Mouse (Mus musculus) heart, adult 2 months (tissue): ENCODE results near the gene Kcnc3. TPM values are rescaled to one million over a fixed set of nuclear protein-coding genes. Genes with fewer than 3 reads are reported as not detected.

Source experiments
- DNase-seq, 2 experiments: peaks; one replicate each; pipeline ENCODE4 v3.0.0; 2021
- H3K27ac ChIP-seq: fragments of 200-600 bp; 2 replicates; pipeline ENCODE4 v1.8.1; 2022
- H3K27me3 ChIP-seq: fragments of 200-500 bp; 2 replicates; pipeline ENCODE4 v1.6.1; 2012; ENCODE audit warnings: mild to moderate bottlenecking, low read length, inconsistent platforms, mixed read lengths; ENCODE audit not compliant: control insufficient read depth, insufficient read depth
- H3K36me3 ChIP-seq: fragments of 200-500 bp; 2 replicates; pipeline ENCODE4 v1.6.1; 2012; ENCODE audit warnings: low read length, inconsistent platforms; ENCODE audit not compliant: control insufficient read depth, insufficient read depth
- H3K4me1 ChIP-seq: fragments of 200-500 bp; 2 replicates; pipeline ENCODE4 v1.6.1; 2011; ENCODE audit warnings: low read length; ENCODE audit not compliant: control insufficient read depth, insufficient read depth
- H3K4me3 ChIP-seq: fragments of 200-600 bp; 2 replicates; pipeline ENCODE4 v1.8.1; 2022
- H3K79me2 ChIP-seq: fragments of 200-500 bp; replicated peaks from 2 replicates; pipeline ENCODE4 v1.6.1; 2012; ENCODE audit warnings: mild to moderate bottlenecking, inconsistent platforms, low read length, moderate library complexity, mixed read lengths; ENCODE audit not compliant: control insufficient read depth, insufficient read depth
- H3K9ac ChIP-seq: fragments of 200-500 bp; 2 replicates; pipeline ENCODE4 v1.6.1; 2012; ENCODE audit warnings: low read depth, mild to moderate bottlenecking, control low read depth, inconsistent platforms, low read length, mixed read lengths
- CTCF ChIP-seq: fragments of 200-600 bp; IDR thresholded peaks from 2 replicates; pipeline ENCODE4 v1.8.1; 2022; ENCODE audit warnings: antibody characterized with exemption, mild to moderate bottlenecking, moderate library complexity
- EP300 ChIP-seq: fragments of 200-500 bp; IDR thresholded peaks from 2 replicates; pipeline ENCODE4 v1.6.1; 2011; ENCODE audit warnings: low read depth, low read length, control low read depth; ENCODE audit not compliant: insufficient read depth
- POLR2A ChIP-seq: fragments of 200-500 bp; IDR thresholded peaks from 2 replicates; pipeline ENCODE4 v1.6.1; 2011; ENCODE audit warnings: mild to moderate bottlenecking, low read depth, low read length, control low read depth; ENCODE audit not compliant: insufficient read depth
- WGBS: fragments of 180-500 bp; shearing (Covaris S2); methylation state at CpG from one replicate; pipeline ENCODE4 v1.1.7; 2018; 5-methylcytosine and 5-hydroxymethylcytosine counted together
- intact Hi-C: fragments of 180-260 bp; cut with DNase I; formaldehyde crosslinking; loops from one replicate; pipeline ENCODE4 v1.15.1; 2025
- polyA plus RNA-seq: library from polyadenylated mRNA; depleted of rRNA; stranded (reverse); fragments of >200 nt; gene quantifications from 2 replicates; pipeline ENCODE4 v1.2.3, GENCODE M21; 2012
- total RNA-seq, 2 experiments: library from RNA; stranded (reverse); gene quantifications; 2 replicates each; pipeline ENCODE4 v1.2.3; 2021

Kcnc3 gene
- total and polyA plus RNA-seq, 3 experiments, result 2.2 to 3.0 (median 2.9) TPM

DNA sequence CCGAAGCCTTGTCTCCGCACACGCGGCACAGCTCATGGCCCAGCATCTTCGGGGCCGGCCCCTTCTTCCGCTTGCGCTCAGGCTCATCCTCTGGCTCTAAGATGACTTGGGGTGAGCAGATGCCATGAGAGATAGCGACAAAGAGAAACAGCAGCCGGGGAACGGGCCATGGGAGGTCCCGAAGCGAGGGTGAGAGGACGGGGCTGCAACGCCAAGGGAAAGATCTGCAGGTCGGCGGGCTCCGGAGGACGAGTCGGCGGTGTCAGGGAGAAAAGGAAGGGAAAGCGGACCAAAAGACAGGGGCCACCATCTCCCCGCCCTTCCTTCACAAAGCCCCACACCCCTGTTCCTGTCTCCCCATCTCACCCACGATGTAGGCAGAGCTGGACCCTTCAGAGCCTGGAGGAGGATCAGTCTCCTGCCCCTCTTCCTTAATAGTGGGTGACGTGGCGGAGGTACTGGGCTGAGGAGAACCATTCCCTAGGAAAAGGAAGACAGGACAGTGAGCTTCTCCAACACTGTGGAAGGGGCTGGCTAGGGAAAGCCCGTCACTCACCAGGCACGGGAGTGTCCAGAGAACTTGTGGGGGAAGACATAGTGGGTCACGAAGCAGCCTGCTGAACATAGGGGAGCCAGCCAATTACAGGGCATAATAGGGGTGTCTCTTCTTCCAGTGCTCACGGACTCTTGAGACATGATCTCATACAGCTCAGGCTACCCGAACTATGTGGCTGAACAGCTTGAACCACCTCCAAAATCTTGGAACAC, 38.1 kb upstream of the Kcnc3 start:
- Histone ChIP-seq H3K27me3 (no peaks in the 10 kb centered on the region), H3K36me3 (no peaks in the 10 kb centered on the region), H3K4me3 (no peak overlapping the region), H3K9ac (no peak overlapping the region), H3K4me1 (peaks cover 5% of the 10 kb centered on the region), H3K79me2 (no peaks in the 10 kb centered on the region), H3K27ac (no peak overlapping the region)
- TF ChIP-seq CTCF (no peak), POLR2A (no peak), EP300 (no peak)
- DNase-seq, result no peak
- 84% methylated on average over 31 of the region's 31 CpGs for WGBS
- intact Hi-C loops, result loop anchor here (5.0 kb wide), 4 partner anchors 180 to 1150 kb away; partner anchors contain the start of genes 1700028J19Rik, 2410002F23Rik and Vrk3

DNA sequence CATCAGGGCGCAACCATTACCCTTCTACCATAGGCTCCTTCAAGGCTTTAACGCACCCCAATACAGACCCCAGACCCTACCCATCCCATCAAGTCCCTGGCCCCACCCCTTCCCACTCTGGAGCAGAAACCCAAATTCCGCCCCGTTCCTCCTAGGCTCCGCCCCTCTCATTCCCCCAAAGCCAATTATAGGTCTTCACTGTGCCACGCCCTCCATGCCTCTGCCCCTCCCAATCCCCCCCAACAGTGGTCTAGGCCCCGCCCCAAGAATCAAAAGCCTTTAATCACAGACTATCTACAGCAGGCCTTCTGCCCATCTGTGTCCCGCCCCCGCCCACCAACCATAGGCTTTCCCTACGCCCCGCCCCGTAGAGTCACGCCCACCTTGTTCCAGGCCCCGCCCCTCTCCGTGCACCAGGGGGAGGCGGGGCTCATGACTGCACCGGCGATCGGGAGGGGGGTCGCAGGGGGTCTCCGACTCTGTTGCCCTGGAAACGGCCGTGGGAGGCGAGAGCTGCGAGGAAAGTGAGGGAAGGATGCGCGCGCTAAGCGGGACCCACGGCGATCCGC, 37.2 kb upstream of the Kcnc3 start:
- WGBS, result 2% methylated on average over 32 of the region's 32 CpGs
- Histone ChIP-seq H3K4me3 (peak overlapping the region; percentile 100), H3K36me3 (no peaks in the 10 kb centered on the region), H3K27ac (peak overlapping the region; percentile 94), H3K27me3 (no peaks in the 10 kb centered on the region), H3K9ac (peak overlapping the region; percentile 84), H3K79me2 (no peaks in the 10 kb centered on the region), H3K4me1 (no peaks in the 10 kb centered on the region; the same call in 1 of the 2 replicates)
- peak; percentile 70 to 77 for DNase-seq
- TF ChIP-seq POLR2A (no peak), CTCF (no peak), EP300 (no peak)
- intact Hi-C loops, result loop anchor here (5.0 kb wide), 4 partner anchors 181 to 1149 kb away; partner anchors contain the start of genes 1700028J19Rik, 2410002F23Rik and Vrk3

DNA sequence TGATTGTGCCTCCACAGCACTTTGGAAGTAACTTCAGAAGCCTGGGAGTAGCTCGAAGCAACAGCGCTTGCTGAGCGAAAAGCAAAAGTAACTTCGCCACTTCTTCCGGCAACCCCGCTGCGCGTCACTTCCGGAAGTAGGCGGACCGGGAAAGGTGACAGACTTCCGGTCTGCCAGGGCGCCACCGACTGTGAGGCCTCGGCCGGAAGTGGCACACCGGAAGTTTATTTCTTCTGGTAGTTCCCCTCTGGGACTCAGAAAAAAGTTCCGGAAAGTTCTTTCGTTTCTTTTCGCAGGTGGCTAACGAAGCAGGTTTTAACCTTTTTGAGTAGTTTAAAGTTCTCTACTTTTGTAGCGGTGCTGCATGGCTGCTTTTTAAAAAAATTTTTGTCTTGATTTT, 36.6 kb upstream of the Kcnc3 start, which contains the start of gene Nr1h2:
Gene Nr1h2, minus strand, starts transcription at position 126 of the 400 bp plus-strand sequence.
- Histone ChIP-seq H3K4me3 (peak within 1 kb of the TSS; percentile 100), H3K27ac (peak within 1 kb of the TSS; percentile 94), H3K36me3 (no peaks in the 10 kb centered on the region), H3K4me1 (no peaks in the 10 kb centered on the region; the same call in 1 of the 2 replicates), H3K27me3 (no peaks in the 10 kb centered on the region), H3K79me2 (no peaks in the 10 kb centered on the region), H3K9ac (peak within 1 kb of the TSS; percentile 84)
- under 1% methylated on average over 22 of the region's 22 CpGs for WGBS
- DNase-seq, result peak; percentile 97
- intact Hi-C loops, result loop anchor here (5.0 kb wide), 4 partner anchors 182 to 1148 kb away; partner anchors contain the start of genes 1700028J19Rik, 2410002F23Rik and Vrk3
- TF ChIP-seq CTCF, result 0 out of 2 replicates have a peak, but pooled peaks have one; percentile 21
- TF ChIP-seq EP300, result peak; percentile 60; the same call in 1 of the 2 replicates
- peak; percentile 84 for TF ChIP-seq POLR2A

DNA sequence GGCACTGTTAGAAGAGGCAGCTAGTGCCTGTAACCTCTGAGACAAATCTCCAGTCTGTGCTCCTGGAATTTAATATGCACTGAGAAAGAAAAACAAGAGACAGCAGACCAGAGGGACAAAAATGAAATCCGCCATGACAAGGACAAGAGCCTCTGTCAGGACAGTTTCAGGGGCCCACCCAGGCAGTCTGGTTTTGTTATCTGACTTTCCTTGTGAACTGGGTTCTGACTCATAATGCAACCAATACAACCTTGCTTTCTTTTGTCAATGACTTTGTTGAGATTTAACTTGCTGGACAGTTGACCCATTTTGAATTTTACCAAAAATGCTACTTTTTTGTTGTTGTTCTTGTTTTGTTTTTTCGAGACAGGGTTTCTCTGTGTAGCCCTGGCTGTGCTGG, 32.8 kb upstream of the Kcnc3 start:
- H3K27ac ChIP-seq, result no peak overlapping the region
- H3K36me3 ChIP-seq, result no peaks in the 10 kb centered on the region
- intact Hi-C loops, result no loop called here
- no peak for TF ChIP-seq POLR2A
- TF ChIP-seq EP300, result no peak
- no peak for TF ChIP-seq CTCF
- no peaks in the 10 kb centered on the region for H3K27me3 ChIP-seq
- no peaks in the 10 kb centered on the region for H3K79me2 ChIP-seq
- H3K9ac ChIP-seq, result no peak overlapping the region
- DNase-seq, result no peak
- no peak overlapping the region for H3K4me3 ChIP-seq
- whole genome bisulfite sequencing, result 61% methylated on average over 2 of the region's 2 CpGs
- H3K4me1 ChIP-seq, result no peaks in the 10 kb centered on the region; the same call in 1 of the 2 replicates

DNA sequence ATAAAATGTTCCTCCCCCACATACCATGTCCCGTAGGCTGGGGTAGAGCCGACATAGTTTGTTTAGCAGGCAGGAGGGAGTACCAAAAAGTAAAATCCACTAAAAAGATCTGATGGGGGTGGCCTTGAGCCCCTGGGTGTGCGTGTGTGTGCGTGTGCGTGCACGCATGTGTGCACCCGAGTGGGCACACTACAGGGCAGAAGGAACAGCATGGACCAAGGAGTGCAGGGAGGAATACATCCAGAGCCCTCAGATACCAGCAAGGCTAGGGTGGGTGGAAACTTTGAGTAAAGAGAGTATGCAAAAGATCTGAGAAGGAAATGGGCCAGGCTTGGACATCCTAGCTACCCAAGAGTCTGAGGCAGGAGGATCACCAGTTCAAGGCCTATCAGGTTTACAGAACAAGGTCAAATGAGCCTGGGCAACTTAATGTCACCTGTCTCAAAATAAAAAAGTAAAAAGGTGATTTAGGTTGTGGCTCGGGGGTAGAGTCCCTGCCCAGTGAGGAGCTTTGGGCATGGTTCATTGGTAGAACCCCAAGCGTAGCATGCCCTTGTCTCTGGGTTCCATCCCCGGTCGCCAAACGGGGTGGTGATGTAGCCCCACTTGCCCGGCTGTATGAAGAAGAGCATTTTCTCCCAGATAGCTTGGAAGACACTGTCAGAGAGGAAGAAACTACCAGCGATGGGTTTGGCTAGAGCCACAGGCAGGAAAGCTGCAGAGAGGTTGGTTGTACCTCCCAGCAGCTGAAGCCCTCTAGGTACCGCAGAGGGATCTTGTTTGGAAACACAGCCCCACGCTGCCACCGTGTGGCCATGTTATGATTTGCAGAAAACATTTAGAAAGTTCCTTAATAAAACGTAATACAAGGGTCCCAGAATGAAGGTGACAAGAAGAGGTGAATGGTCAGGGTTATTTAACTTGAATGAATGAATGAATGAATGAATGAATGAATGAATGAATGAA, 29.7 kb upstream of the Kcnc3 start:
- H3K4me1 ChIP-seq, result no peaks in the 10 kb centered on the region
- H3K79me2 ChIP-seq, result no peaks in the 10 kb centered on the region
- H3K9ac ChIP-seq, result no peak overlapping the region
- TF ChIP-seq POLR2A (no peak), EP300 (peak; percentile 78; the same call in 1 of the 2 replicates), CTCF (peak; percentile 83)
- no peaks in the 10 kb centered on the region for H3K36me3 ChIP-seq
- no peak overlapping the region for H3K27ac ChIP-seq
- H3K27me3 ChIP-seq, result no peaks in the 10 kb centered on the region
- intact Hi-C loops, result loop anchor here (1.0 to 5.0 kb wide), 2 partner anchors 39 to 298 kb away; partner anchors contain the start of gene Gm15517
- DNase-seq, result peak; percentile 71 to 82
- H3K4me3 ChIP-seq, result no peak overlapping the region
- 52% methylated on average over 18 of the region's 18 CpGs for WGBS
